Mouse (Mus musculus): ENCODE measurements around the gene Cd63. TPM values are rescaled to one million over a fixed set of nuclear protein-coding genes. Genes with fewer than 3 reads are reported as not detected.

The Cd63 gene
- 1 to 10 TPM; 1.7 to 2.0 TPM for total RNA-seq (2023)

GRCm38 (mm10) chr10:128900698-128901097 is at the start of gene Cd63:
Gene Cd63 (plus strand): TSS chr10:128900989.

DNA sequence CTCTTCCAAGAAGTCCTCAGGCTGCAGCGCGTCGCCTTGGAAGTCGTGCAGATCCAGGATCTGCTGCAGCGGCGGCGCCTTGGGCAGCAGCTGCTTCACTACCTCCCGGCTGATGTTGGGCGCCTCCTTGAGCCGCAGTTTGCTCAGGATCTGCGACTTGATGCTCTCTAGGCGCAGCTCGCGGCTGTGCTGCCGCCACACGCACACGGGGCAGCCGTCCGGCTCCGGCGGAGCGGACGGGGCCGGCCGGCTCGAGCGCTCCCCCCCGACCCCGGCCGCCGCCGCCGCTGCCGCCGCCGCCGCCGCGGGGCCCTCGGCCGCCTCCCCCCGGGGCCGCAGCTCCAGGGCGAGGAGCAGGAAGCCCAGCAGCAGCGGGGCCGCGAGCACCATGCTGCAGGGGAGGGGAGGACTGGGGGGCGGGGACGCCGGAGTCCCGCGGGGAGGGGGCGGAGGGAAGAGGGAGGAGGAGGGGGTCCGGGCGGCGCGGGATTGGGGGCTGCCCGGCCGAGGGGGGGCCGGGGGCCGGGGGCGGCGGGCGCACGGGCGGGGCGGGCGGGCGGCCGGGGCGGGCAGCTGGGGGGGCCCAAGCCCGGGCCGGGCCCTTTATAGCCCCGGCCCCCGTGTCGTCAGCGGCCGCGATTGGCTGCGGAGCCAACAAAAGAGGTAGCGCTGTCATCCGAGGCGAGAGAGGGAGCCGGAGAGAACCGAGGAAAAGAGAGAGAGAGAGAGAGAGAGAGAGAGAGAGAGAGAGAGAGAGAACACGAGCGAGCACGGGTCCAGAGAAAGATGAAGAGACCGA is 9.3 kb upstream of the Cd63 start, which contains the start of gene Gdf11:
Gene Gdf11 (minus strand): TSS at position 423 of the 799 bp plus-strand sequence.

DNA sequence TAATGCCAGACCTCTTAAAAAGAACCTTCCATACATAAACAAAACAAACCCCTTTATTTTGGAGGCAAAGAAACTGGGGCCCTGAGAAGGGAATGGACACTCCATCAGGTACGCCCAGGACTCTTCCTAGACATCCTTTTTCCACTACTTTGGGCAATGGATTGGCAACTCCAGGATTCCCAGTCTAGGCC is 21.9 kb downstream of the Cd63 start, which contains the start of gene Rdh5:
Gene Rdh5 (minus strand): TSS at position 67 of the 191 bp plus-strand sequence.

DNA sequence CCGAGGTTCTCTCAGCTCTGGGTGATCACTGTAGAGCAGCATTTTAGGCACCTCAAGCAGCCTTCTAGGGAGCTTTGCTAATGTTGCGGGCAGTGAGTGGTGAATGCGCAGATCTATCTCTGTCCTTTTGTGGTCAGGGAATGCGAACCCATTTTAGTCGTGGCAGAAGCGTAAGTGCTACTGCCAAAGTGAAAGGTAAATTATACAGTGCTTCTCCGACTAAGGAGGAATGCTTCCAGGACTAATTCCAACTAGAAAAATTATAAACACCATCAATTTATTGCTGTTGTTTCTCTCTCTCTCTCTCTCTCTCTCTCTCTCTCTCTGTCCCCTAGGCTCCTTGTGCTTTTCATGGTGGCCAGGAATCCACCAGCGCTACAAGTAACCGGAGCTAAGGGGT is 23.1 kb downstream of the Cd63 start, which contains the start of gene Bloc1s1:
Gene Bloc1s1 (minus strand): TSS at position 101 of the 400 bp plus-strand sequence.

GRCm38 (mm10) chr10:128933574-128933973 is 32.8 kb downstream of the Cd63 start, which contains the start of gene Itga7:
Gene Itga7 (plus strand): TSS chr10:128933818.

GRCm38 (mm10) chr10:128960590-128961584 is 60.1 kb downstream of the Cd63 start, which contains the start of gene Mettl7b:
Gene Mettl7b (minus strand): TSS chr10:128960988.

Other genes with a start within 250 kb of the Cd63 start
- 10 to 100 TPM; 10.5 to 14.2 TPM for gene Suox, start 226.9 kb upstream of the Cd63 start, total RNA-seq (2023)
- 10 to 100 TPM; 40.9 to 46.5 TPM for gene Rab5b, start 204.7 kb upstream of the Cd63 start, total RNA-seq (2023)
- under 1 TPM in 1 of 2 experiments, not detected in 1; 0.58 TPM for gene Pmel, start 196.8 kb upstream of the Cd63 start, total RNA-seq (2023)
- gene Cdk2, start 196.0 kb upstream of the Cd63 start, total RNA-seq (2023): 10 to 100 TPM; 31.2 to 34.3 TPM
- gene Dgka, start 156.1 kb upstream of the Cd63 start, total RNA-seq (2023): 100 to 1,000 TPM; 809 to 875 TPM
- 10 to 100 TPM; 71.3 to 84.9 TPM for gene Pym1, start 153.1 kb upstream of the Cd63 start, total RNA-seq (2023)
- gene Mmp19, start 110.1 kb upstream of the Cd63 start, total RNA-seq (2023): under 1 TPM in 1 of 2 experiments, not detected in 1; 0.98 TPM
- 10 to 100 TPM; 66.0 to 66.8 TPM for gene Dnajc14, start 96.9 kb upstream of the Cd63 start, total RNA-seq (2023)
- gene Tmem198b, start 96.6 kb upstream of the Cd63 start, total RNA-seq (2023): 1 to 10 TPM; 7.9 to 9.1 TPM
- gene Sarnp, start 83.7 kb upstream of the Cd63 start, total RNA-seq (2023): 10 to 100 TPM; 53.9 to 57.4 TPM
- gene Ormdl2, start 79.3 kb upstream of the Cd63 start, total RNA-seq (2023): 10 to 100 TPM; 15.6 to 25.4 TPM
- gene Gdf11, start 9.3 kb upstream of the Cd63 start, total RNA-seq (2023): 10 to 100 TPM; 10.6 to 12.7 TPM
- gene Rdh5, start 21.9 kb downstream of the Cd63 start, total RNA-seq (2023): 1 to 10 TPM; 5.9 to 8.7 TPM
- gene Bloc1s1, start 23.0 kb downstream of the Cd63 start, total RNA-seq (2023): 10 to 100 TPM; 76.0 to 97.4 TPM
- gene Itga7, start 32.8 kb downstream of the Cd63 start, total RNA-seq (2023): 1 to 10 TPM; 5.7 to 6.4 TPM
- gene Mettl7b, start 60.0 kb downstream of the Cd63 start, total RNA-seq (2023): not detected
- 1 to 10 TPM; 1.5 to 2.4 TPM for gene Olfr9, start 88.4 kb downstream of the Cd63 start, total RNA-seq (2023)
- under 1 TPM; 0.26 to 0.33 TPM for gene Olfr763, start 109.8 kb downstream of the Cd63 start, total RNA-seq (2023)
- gene Olfr764-ps1, start 138.9 kb downstream of the Cd63 start, total RNA-seq (2023): not detected
- not detected for gene Olfr765, start 149.0 kb downstream of the Cd63 start, total RNA-seq (2023)
- gene Olfr766-ps1, start 168.0 kb downstream of the Cd63 start, total RNA-seq (2023): not detected
- not detected for gene Olfr767, start 181.9 kb downstream of the Cd63 start, total RNA-seq (2023)
- not detected for gene Olfr768, start 198.4 kb downstream of the Cd63 start, total RNA-seq (2023)
- not detected for gene Olfr769, start 216.9 kb downstream of the Cd63 start, total RNA-seq (2023)
- not detected for gene Olfr770, start 238.0 kb downstream of the Cd63 start, total RNA-seq (2023)